Mouse (Mus musculus): ENCODE measurements around the gene Vezf1. TPM values are rescaled to one million over a fixed set of nuclear protein-coding genes. Genes with fewer than 3 reads are reported as not detected.

Vezf1 gene
- total and polyA plus RNA-seq, 3 experiments = 7.4 to 11.4 (median 9.8) TPM

DNA sequence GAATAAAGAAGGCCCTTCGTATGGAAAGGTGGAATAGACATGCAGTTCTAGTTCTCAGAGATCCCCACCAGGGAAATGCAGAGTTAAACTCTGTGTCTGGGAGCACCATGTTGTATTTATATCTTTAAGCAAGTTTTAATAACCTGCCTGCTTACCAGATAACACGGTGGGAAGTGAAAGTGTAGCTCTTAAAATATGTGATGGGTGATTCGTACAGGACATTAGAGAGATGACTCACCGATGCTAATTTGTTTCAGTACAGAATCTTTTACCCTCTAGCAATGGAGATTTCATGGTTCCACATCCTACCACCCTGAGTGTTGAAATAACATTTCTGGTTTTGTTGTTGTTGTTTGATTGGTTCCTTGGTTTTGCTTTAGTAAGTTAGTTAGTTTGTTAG is 2.3 kb downstream of the Vezf1 start (continued):
- TF ChIP-seq NELFE (IDR thresholded peaks at IDR 0.05; ENCODE audit: low read depth, low read length) = no peak
- TF ChIP-seq EP300 (IDR thresholded peaks at IDR 0.05; ENCODE audit: low read length) = peak; percentile 91
- peak; percentile 59; the same call in 1 of the 2 replicates for TF ChIP-seq CHD2 (IDR thresholded peaks at IDR 0.05; ENCODE audit: low read length)
- TF ChIP-seq ZMIZ1 (IDR thresholded peaks at IDR 0.05; ENCODE audit: low read depth, low read length) = no peak
- peak; percentile 84 for TF ChIP-seq MEF2A (IDR thresholded peaks at IDR 0.05; ENCODE audit: borderline replicate concordance, low read depth, low read length)
- TF ChIP-seq USF1 (IDR thresholded peaks at IDR 0.05; ENCODE audit: low read depth, low read length) = no peak
- TF ChIP-seq JUND (conservative IDR thresholded peaks at IDR 0.05; ENCODE audit: low read depth, low read length) = peak; percentile 92

DNA sequence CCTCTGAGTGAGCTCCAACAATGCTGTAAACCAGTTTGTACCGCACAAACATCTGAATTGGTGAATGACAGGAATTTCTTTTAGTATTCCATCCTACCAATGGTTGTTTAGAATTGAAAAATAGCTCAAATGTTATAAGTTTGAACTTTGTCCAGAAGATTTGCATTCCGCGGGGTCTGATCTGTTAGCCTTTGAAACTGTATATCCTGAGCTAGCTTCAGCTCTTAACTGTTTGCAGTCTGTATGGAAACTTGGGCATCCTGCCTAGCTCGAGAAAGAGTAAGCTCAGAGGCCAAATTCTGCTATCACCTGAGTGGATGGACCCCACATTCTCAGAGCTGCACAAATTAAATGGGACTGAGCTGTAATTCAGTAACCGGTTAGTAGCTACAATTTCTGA is 3.0 kb downstream of the Vezf1 start:
- Histone ChIP-seq H3K4me1 (ENCODE audit: control insufficient read depth in 1 of 2, insufficient read depth in 2 of 2) (peaks cover 4 to 38% of the 10 kb centered on the region in 2 experiments; a peak in 3 of 4 replicates), H3K9ac (ENCODE audit: insufficient read depth, low read depth) (no peak overlapping the region), H3K27ac (ENCODE audit: insufficient read depth, low read depth) (no peak overlapping the region), H3K27me3 (replicated peaks) (no peaks in the 10 kb centered on the region), H3K4me3 (replicated peaks in 1 of 3; ENCODE audit: low read depth in 2 of 3, low read length in 2 of 3, poor library complexity in 1 of 3) (no peak overlapping the region), H3K9me3 (replicated peaks; ENCODE audit: low read length) (no peaks in the 10 kb centered on the region), H3K4me2 (ENCODE audit: insufficient read depth, low read depth, poor library complexity, severe bottlenecking) (peak overlapping the region; percentile 86; the same call in 1 of the 2 replicates), H3K36me3 (replicated peaks in 1 of 2; ENCODE audit: control insufficient read depth in 1 of 2, insufficient read depth in 1 of 2, low read length in 1 of 2) (peaks cover 17 to 29% of the 10 kb centered on the region in 2 experiments), H3K79me2 (replicated peaks; ENCODE audit: control insufficient read depth, extremely low read depth, insufficient read depth, poor library complexity, severe bottlenecking) (peaks cover 47% of the 10 kb centered on the region)
- TF ChIP-seq HCFC1 (IDR thresholded peaks at IDR 0.05; ENCODE audit: low read depth, low read length) (no peak), CHD2 (IDR thresholded peaks at IDR 0.05; ENCODE audit: low read length) (no peak), E2F4 (IDR thresholded peaks at IDR 0.05; ENCODE audit: insufficient replicate concordance, low read depth, low read length) (no peak), MAZ (IDR thresholded peaks at IDR 0.05; ENCODE audit: low read depth, low read length) (no peak), TBP (conservative IDR thresholded peaks at IDR 0.05; ENCODE audit: low read depth, low read length) (no peak)
- no peak for DNase-seq (ENCODE audit: extremely low read depth)
- dilution Hi-C loops (cut with MboI; ENCODE audit: extremely low pct_ligation_motif_present, extremely low pct_unique_long_range_greater_than_20kb, low sequenced_read_pairs) = loop anchor here (25.0 kb wide), 1 partner anchor 116 kb away; no protein-coding TSS in a partner anchor
- in situ Hi-C loops (cut with MboI; ENCODE audit: low pct_ligation_motif_present, low pct_unique_long_range_greater_than_20kb, low sequenced_read_pairs) = no loop called here

DNA sequence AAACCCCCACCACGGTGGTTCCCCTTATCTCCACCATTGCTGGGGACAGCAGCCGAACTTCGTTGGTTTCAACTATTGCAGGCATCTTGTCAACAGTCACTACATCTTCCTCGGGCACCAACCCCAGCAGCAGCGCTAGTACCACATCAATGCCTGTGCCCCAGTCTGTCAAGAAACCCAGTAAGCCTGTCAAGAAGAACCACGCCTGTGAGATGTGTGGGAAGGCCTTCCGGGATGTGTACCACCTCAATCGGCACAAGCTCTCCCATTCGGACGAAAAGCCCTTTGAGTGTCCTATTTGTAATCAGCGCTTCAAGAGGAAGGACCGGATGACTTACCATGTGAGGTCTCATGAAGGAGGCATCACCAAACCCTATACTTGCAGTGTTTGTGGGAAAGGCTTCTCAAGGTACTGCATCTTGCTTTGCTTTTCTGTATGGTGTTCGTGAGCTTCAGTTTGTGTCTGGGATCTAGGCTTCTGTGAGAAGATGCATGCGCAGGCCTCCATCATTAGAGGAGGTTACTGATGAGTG is 5.3 kb downstream of the Vezf1 start:
- Histone ChIP-seq H3K4me3 (replicated peaks in 1 of 3; ENCODE audit: low read depth in 2 of 3, low read length in 2 of 3, poor library complexity in 1 of 3) (no peak overlapping the region), H3K79me2 (replicated peaks; ENCODE audit: control insufficient read depth, extremely low read depth, insufficient read depth, poor library complexity, severe bottlenecking) (peaks cover 47% of the 10 kb centered on the region), H3K27ac (ENCODE audit: insufficient read depth, low read depth) (no peak overlapping the region), H3K9ac (ENCODE audit: insufficient read depth, low read depth) (no peak overlapping the region), H3K4me1 (ENCODE audit: control insufficient read depth in 1 of 2, insufficient read depth in 2 of 2) (peaks cover 4 to 32% of the 10 kb centered on the region in 2 experiments; a peak in 3 of 4 replicates), H3K9me3 (replicated peaks; ENCODE audit: low read length) (no peaks in the 10 kb centered on the region), H3K27me3 (replicated peaks) (no peaks in the 10 kb centered on the region), H3K36me3 (replicated peaks in 1 of 2; ENCODE audit: control insufficient read depth in 1 of 2, insufficient read depth in 1 of 2, low read length in 1 of 2) (peaks cover 35 to 47% of the 10 kb centered on the region in 2 experiments), H3K4me2 (ENCODE audit: insufficient read depth, low read depth, poor library complexity, severe bottlenecking) (no peak overlapping the region)
- no peak for TF ChIP-seq NRF1 (IDR thresholded peaks at IDR 0.05; ENCODE audit: low read depth, low read length)
- TF ChIP-seq ZNF384 (IDR thresholded peaks at IDR 0.05; ENCODE audit: low read depth, low read length) = no peak
- no peak for TF ChIP-seq NELFE (IDR thresholded peaks at IDR 0.05; ENCODE audit: low read depth, low read length)
- TF ChIP-seq HCFC1 (IDR thresholded peaks at IDR 0.05; ENCODE audit: low read depth, low read length) = no peak
- no peak for TF ChIP-seq UBTF (IDR thresholded peaks at IDR 0.05; ENCODE audit: low read depth, low read length)
- no peak for TF ChIP-seq CHD2 (IDR thresholded peaks at IDR 0.05; ENCODE audit: low read length)
- dilution Hi-C loops (cut with MboI; ENCODE audit: extremely low pct_ligation_motif_present, extremely low pct_unique_long_range_greater_than_20kb, low sequenced_read_pairs) = loop anchor here (25.0 kb wide), 1 partner anchor 114 kb away; no protein-coding TSS in a partner anchor
- no peak for DNase-seq (ENCODE audit: extremely low read depth)
- in situ Hi-C loops (cut with MboI; ENCODE audit: low pct_ligation_motif_present, low pct_unique_long_range_greater_than_20kb, low sequenced_read_pairs) = no loop called here
